Mouse (Mus musculus) brain, embryonic 18.5 days (tissue): ENCODE measurements around the gene Wiz.

ENCODE experiments used
- DNase-seq: peaks from one replicate; pipeline ENCODE4 v3.0.0-alpha.2; 2012; ENCODE audit warnings: low read depth, low spot score

The Wiz gene

DNA sequence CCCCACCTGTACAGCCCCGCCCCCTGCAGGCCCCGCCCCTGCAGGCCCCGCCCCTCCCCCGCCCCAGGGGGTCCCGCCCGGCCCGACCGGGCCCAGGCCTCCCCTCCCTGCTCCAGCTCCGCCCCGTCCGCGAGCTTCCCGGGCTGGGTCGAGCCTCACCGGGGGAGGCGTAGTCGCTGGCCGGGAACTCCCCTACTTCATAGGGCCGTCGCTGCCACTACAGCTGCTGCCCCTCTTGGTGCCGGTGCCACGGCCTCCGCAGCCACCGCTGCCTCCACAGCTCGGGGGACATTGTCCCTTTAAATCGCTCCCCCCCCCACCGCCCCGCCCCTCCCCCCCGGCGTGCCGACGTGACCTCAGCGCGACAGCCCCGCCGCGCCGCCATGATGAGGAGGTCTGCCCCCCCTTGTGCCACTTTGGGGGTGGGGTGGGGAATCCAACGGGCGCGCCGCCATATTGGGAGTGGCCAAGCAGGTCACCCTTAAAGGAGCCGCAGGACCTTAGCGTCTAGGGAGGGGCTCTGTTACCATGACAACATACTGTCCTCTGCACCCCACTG is at the start of gene Wiz:
TSS of gene Wiz (minus strand) at position 339 of the 559 bp plus-strand sequence.
- DNase-seq, result peak; percentile 76

DNA sequence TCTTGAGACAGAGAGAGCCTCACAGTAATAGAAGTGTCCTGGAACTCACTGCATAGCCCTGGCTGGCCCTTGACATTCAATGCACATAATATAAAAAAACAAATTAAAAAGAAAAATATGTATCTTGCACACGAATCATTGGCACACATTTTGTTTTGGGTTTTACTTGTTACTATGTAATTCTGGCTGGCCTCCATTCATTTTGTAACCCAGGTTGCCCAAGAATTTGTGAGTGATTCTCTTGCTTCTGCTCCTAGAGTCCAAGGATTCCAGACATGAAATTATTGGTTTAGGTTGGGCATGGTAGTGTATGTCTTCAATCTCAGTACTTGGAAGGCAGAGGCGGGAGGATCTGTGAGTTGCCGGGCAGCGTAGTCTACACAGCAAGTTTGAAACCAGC is 47.9 kb upstream of the Wiz start:
- no peak for DNase-seq

DNA sequence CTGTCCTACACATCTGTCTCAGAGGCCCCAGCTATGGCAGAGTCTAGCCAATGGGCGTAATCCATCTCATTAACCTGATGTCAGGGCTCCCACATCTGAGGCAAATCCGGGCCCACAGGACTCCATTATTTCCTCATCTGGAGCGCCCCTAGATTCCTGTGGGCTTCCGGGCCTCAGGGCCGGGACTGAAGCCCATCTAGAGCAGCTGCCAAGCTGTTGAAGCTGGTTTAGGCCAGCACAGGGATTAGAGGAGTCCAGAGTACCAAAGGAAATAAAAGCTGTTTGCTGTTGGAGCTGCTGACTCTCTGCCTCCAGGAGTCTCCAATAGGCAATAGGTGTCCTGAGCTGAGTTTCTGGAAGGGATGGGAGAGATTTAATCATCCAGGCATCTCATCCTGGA is 45.9 kb upstream of the Wiz start:
- no peak for DNase-seq

DNA sequence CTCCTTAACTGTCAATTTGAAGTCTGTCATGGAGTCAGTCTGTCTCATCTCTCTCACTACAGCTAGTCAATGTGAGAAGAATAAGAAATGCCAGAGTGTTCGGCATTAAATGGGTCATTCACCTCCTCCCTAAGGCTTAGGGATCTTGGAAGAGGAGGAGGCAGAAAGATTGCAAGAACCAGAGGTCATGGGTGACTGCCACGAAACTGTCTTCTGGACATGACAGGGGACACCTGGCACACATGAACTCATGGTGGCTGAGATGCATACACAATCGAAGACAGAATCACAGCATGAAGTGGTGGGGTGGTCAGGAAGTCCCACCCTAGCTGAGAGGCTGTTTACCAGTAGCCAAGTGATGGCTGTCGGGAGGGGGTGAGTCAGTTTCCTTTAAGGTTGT is 45.1 kb upstream of the Wiz start:
- no peak for DNase-seq

DNA sequence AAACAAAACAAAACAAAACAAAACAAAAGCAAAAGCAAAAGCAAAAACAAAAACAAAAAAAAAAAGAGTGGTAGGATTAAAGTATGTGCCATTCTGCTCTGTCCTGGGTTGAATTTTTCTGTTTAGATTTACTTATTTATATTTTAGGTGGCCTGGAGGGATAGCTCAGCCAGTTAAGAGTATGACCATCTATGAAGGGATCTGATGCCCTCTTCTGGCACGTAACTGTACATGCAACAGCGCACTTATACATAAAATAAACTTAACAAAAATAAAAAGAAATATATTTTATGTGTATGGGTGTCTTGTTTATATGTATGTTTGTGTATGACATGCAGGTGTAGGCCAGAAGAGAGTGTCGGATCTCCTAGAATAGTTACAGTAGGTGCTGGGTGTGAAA is 42.7 kb upstream of the Wiz start:
- no peak for DNase-seq

DNA sequence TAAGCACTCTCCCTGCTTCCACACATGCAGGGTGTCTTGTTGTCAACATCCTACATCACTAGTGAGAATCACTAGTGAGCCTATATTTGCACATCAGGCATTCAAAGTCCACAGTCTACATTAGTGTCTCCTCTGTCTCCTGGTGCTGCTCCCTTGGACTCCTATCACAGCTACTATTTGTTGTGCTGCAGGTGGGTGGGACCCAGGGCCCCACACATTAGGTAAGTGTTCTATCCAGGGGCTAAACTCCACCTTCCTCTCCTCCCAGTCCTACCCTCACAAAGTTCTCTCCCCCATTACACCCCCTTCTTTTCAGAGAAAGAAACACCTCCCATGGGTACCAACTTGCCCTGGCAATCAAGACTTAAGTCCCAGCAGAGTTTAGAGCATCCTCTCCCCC is 37.4 kb upstream of the Wiz start:
- no peak for DNase-seq

DNA sequence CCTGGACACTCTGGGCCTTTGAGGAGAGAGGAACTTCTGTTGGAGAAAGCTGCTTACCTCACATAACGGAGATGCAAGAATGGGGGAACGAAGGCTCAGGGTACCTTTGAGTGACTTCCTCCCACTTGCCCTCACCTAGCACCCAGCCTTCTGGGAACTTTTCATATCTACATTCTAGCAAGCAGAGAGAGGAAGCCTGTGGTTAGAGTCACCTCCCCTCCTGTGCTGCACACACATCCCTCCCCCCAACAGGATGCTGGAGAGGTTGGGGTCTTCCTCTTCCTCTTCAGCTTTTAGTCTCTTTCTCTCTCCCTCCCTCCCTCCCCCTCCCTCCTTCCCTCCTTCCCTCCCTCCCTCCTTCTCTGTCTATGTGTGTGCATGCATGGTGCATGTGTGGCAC is 34.8 kb upstream of the Wiz start, which contains the start of gene Pglyrp2:
TSS of gene Pglyrp2 (minus strand) at position 134 of the 400 bp plus-strand sequence.
- DNase-seq, result no peak

DNA sequence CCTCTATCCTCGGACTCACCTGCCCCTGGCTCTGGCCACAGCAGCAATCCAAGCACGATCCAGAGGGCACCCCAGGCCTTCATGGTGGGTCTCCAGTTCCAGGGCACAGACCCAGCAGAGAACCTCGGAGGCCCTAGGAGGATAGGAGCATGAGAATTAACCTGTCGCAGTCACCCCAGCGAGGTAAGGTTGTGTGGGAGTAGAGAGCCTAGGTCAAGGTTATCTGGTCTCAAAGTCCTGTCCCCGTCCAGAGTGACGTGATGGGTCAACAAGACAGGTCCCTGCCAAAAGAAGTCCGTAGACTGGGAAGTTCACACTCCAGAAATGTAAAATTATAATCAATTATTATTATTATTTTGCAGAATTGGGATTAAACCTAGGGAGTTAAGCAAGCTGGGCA is 31.5 kb upstream of the Wiz start:
- DNase-seq, result no peak

DNA sequence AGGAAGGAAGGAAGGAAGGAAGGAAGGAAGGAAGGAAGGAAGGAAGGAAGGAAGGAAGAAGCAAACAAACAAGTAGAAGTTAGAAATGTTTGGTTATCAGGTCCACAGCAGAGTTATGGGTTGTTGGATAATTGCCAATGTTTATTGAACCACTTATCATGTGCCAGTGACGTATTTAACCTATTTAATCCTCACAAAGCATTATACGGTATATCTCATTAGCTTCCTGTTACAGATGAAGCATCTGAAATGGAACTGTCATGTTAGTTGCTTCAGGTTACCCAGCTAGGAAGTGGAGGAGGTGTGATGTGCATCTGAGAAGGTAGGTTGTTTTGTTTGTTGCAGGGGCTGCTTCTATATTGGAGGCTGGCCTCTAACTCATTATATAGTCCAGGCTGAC is 30.8 kb upstream of the Wiz start:
- no peak for DNase-seq

DNA sequence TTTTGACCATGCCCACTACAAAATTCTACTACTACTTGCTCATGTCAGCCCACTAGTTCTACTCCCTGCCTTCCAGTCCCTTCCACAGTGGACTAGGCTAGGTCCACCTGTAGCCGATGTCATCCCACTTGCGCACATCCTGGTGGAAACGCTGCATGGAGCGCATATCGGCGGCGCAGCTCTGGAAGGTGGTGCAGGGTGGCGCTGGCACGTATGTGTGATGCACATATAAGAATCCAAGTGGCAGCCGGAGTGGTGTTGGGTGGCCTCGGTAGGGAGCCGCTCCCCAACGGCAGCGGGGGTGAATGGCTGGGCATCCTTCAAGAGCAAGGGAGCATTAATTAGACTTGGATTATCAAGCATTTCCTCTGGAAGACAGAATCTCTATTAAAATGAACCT is 27.5 kb upstream of the Wiz start:
- no peak for DNase-seq

DNA sequence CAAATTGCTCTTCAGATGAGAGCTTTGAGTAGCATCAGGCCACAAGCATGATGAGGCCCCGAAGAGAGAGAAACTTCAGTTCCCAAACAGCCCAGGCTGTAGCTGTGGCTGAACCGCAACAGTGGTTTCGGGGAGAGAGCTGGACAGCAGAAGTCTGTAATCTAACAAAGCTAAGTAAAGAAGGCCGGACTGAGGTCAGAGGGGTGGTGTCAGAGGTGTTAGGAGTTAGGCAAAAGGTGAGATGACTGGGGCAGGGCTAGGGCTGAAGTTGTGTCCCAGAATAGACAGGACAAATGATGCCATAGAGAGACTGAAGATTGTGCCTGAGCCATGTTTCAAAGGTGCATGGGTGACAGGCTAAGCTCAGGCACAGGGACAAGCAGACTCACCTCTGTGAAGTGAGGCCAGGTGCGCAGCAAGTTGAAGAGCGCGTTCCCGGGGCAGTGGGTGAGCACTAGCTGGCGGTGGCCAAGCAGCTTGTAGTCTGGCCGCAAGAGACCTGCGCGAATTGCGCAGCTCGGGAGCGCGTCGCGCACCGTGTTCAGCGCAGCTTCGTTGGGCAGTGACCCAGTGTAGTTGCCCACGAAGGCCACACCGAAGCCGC is 26.3 kb upstream of the Wiz start:
- no peak for DNase-seq

DNA sequence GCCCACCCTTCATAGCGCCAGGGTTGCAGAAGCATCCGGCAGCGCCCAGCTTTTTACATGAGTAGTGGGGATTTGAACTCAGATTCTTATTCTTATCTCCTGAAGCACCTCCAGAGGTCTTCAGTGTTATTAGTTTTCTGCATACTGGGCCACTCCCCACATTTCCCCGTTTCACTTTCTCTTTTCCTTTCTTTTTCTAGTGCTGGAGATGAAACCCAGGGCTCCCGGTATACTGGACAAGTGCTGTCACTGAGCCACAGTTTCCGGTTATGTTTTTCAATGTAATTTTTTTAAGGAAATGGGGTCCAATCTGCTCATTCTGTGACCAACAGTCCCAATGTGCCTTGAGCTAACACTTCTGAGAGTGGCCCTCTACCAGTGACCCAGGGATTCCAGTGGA is 22.7 kb upstream of the Wiz start:
- no peak for DNase-seq

DNA sequence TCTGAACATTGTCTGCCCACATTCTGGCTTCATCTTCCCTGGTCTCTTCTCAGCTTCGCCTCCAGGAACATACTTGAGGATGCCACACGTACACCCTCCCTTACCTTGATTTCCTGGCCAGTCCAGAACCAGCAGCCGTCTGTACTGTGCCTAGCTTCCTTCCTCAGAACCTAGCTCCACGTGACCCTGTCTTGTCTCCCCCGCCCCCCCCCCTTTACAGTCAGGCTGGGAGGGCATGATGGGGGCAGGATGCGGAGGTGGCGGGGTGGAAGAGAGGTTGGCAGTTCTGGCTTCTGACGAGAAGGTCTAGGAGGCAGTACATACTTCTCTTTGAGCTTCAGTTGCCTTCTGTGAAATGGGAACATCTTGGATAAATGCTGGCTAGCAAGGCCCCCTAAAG is 14.2 kb upstream of the Wiz start, which contains the start of gene Rasal3:
TSS of gene Rasal3 (minus strand) at position 167 of the 400 bp plus-strand sequence.
- DNase-seq, result no peak

DNA sequence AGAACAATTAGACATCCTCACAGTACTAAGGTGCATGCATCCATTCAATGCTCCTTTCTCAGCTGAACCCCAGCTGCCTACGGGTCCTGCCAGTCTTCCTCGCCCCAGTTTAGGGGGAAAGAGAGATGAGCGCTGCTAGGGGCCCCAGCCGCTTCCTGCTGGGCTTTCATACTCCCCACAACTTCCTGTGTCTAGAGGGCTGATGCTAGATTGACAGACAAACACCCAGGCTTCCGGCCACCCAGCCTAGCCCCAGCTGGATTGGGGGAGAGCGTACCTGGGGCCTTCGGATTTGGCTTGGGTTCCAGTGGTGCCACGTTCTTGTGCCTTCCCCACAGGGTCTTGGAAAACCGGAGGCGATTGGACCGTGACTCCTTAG is 13.5 kb upstream of the Wiz start:
- no peak for DNase-seq

DNA sequence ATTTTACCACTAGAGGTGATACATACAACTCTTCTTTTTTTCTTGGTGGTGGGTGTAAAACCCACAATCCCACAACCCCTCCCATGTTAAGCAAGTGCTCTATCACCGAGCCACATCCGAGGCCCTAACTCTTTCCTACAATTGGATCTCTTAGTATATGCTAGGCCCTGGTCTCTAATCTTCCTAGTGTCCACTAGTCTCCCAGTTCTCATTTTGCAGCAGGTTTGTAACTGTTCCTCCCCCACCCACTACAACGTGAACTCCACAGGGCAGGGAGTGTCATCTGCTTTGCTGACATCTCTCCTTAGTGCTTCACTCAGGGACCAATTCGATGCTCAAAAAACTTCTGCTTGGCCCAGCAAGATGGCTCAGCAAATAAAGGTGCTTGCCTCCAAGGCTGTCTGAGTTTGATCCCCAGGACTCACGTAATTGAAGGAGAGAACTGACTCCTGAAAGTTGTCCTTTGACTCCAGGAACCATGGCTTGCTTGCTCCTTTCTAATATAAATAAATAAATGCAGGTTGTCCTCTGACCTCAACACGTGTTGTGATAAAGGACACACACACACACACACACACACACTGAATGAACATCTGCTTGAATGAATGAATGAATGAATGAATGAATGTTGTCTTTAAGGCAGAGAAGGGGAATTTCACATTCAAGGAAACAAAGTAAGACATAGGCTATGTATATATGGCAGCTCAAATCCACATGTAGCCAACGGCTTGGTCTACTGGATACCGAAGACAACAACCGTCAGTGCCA is 13.0 kb upstream of the Wiz start:
- no peak for DNase-seq

DNA sequence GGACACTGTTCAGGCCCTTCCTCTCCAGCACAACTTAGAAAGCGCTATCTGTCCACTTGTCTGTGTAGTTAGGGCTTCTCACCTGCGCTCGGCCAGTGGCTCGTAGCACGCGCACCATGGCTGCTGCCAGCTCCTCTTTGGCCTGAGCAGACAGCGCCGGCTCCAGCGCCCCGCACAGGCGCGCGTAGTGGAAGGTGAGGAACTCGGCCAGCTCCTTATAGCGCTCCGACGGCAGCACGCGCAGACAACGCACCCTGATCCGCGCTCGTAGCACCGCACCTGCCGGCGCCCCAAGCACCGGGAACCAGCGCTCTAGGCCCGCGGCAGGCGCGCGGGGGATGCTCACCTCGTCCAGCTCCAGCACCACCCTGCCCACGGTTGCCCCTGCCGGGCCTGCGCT is 7.0 kb upstream of the Wiz start:
- no peak for DNase-seq

DNA sequence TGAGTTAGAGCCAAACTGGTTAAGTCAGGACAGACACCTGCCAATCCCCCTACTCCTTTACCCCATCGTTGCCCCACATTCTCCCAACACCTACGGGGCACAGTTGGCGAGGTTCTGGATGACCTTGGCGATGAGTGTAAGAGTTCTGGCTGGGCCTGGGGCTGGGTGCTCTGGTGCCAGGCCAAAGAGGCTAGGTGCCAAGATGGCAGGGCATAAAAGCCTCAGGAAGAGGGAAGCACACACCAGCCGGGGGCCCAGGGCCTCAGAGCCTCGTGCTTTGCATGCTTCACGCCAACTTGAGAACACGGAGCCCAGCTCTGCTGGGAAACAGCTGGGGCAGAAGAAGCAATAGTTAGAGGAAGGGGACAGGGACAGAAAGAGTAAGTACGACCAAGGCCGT is 4.7 kb upstream of the Wiz start:
- no peak for DNase-seq

DNA sequence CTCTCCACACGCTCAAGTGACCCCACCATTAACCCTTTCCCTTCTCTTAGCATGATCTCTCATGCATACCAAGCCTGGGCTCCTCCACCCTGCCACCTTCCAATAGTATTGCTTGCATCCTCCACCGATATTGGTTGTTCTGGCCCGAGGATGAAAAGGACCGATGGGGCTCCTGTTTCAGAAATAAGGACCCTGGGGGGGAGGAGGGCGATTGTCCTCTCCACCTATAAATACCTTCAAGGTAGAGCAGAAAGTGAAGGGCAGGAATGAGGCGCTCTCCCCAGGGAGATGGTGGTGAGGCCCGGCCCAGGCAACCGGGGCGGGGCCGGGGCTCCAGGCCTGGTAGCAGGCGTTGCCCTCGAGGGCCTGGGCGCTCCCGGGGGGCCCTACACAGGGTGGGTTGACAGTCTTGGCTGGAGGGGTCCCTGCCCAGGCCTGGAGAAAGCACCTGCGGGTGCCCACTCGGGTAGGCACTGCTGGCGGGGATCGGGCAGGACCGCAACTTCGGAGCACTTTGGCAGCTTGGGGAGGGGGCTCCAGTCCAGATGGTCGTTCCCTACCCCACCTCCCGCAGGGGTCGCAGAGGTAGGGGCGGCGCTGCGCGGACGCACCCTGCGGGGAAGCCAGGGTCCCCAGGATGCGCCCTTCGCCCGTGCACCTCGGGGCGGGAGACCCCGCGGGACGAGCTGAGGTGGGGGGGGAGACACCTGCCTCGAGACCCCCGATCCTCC is 704 bp downstream of the Wiz start:
- DNase-seq, result no peak

DNA sequence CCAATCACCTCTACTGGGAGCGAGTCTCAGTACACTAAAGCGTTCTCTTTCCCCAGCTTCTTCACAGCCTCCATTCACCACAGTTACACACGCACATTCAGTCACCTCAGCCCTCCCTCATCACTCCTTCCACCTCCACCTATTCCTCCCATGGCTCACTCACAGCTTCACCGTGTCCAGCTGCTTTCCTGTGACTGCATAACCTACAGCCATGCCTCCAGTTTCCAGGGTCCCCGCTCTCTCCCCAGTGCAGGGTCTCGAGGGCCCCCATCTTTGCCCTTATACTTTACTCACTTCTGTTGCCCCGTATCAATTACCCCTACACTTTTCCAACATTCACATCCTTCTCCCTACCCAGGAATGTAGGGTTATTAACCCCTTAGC is 1.3 kb downstream of the Wiz start:
- no peak for DNase-seq

DNA sequence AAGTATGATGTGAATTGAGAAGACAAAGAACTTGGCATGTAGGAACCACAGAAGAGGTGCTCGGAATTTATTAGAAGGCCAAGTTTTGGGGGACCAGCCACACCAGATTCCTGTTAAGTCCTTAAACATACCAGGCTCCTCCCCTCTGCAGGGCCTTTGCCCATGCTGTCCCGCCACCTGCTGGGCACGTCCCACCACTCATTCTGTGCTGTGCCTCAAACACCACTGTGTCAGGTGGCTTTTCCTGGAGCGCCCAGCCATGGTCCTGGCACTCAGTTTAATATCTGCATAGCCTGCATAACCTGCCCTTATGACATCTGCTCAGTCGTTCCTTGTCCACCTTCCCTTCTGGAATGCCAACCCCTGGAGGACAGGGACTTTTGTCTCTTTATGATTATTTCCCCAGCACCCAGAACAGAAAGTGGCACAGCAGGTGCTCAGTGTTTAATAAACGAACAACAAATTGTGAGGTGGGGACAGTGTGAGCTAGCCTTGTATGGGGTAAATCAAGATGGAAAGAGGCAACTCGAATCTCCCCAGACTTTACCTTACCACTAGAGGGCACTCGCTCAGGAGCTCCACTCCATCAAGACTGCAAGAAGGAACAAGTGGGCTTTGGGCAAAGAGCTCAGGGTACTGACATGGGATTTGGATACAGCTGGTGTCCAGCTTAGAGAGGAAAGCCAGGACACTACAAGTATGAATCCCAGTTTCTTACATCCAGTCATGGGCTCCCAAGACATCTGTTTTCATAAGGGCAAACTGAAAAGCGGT is 2.4 kb downstream of the Wiz start:
- DNase-seq, result no peak

DNA sequence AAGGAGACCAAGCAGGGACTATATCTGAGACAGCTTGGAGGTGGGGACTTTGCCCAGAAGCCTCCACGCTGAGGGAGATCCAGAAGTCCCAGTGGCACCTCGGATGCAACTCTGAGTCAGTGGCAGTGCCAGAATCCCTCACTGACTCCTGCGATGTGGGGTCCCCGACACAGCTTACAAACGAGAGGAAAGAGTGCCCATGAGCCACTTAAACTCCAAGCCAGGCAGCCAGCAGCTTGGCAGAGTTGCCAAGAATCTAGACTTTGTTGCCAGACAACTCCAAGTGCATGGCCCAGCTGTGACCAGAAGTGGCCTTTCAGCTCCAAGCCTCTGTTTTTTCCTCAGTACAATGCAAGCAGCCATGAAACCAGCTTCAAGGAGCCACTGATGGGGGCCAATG is 5.6 kb downstream of the Wiz start:
- no peak for DNase-seq

DNA sequence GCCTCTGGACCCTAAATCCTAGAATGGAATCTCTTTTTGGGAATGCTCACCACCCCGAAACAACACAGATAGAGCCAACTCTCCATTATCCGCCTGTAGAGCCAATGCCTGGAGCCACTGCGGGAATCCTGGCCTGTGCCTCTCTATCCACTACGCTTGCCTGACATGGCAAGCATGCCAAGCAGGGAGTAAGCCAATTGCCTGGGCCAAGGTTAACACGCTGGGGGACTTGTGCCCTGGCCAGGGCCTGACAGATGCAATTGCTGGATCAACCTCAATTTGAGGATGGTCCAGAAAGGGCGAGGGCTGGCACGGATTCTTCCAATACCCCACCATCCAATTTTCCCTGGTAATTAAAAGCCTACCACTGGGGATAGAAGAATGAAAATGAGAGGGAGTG is 6.7 kb downstream of the Wiz start:
- DNase-seq, result peak; percentile 30
